Mouse (Mus musculus) megakaryocyte, embryonic 14.5 days (primary cell): ENCODE measurements at regions not wholly inside any gene's neighbourhood (a gene's known extent, or its start where the extent isn't known, plus 50 kb on each side); places are given as distances from the start of the nearest gene placed in this dataset.

Experiments used
- FLI1 ChIP-seq: IDR thresholded peaks from 2 replicates; pipeline ENCODE4 v1.6.1; 2012; ENCODE audit warnings: low read length, inconsistent platforms, mixed read lengths
- GATA1 ChIP-seq: IDR thresholded peaks from 3 replicates; pipeline ENCODE4 v1.6.1; 2012; ENCODE audit warnings: mixed read lengths, low read length, inconsistent platforms, borderline replicate concordance

DNA sequence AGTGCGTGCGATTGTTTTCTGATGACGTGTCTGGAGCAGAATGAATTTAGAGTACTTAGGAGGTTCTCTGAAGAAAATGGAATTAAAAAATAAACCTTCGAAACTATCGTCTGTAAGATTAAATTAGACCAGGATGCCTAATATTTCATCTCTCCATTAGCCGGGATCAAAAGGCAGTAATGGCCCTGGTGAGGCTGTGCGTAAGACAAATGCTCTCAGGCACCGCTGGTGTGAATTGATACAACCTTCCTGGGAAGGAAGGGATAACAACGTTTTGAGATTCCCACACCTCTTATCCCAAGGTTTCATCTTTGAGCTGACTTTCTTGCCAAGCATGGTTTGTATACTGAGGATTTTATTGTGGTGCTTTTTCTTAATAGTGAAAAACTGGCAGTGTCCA is 113.1 kb downstream of the Mtx2 start:
- TF ChIP-seq GATA1, result no peak
- no peak for TF ChIP-seq FLI1
